Mouse (Mus musculus): ENCODE measurements around the gene Edn2. TPM values are rescaled to one million over a fixed set of nuclear protein-coding genes. Genes with fewer than 3 reads are reported as not detected.

The Edn2 gene
- polyA plus RNA-seq, 1 experiment from 2014 or later = 3.0 TPM

DNA sequence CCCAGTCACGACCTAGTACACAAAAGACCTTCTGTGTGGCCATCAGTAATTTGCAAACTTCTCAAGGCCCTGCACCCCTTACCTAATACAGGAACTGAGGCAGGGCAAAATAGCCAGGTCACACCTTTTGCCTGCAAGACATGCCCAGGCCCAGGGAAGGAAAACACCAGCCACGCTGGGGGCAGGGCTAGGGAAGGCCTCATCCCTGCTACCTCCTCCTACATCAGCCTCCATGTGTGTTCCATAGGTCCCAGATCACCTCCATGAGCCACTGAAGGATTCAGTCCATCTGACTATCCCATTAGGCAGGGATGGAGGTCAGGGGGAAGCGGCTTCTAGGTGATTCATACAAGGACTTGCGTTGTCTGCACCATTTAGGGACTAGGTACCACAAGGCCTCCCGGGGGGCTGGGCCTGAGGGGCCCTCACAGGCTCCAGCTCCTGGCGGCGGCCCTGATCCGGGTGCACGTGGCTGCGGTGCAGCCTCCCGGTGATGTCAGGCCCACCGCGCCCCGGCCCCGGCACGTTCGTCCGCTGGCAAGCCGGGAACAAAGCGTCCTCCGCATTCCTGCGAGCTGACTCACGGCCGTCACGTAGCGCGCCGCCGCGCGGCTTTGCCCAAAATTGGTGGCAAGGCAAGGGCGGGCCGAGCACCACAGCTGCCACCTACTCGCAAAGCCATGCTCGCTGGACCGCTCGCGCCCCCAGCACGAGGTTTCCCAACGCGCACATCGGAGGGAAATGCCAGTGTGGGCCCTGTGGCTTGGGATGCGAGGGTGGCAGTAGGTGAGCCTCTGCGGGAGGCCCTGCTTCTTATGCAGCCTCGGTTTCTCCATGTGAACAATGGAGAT, 12.5 kb upstream of the Edn2 start:
- 5% methylated on average over 45 of the region's 45 CpGs for WGBS
- H3K27me3 ChIP-seq (ENCODE audit: control insufficient read depth, insufficient read depth, low read length) = no peaks in the 10 kb centered on the region
- H3K27ac ChIP-seq (ENCODE audit: low read length) = peak overlapping the region; percentile 77
- H3K9ac ChIP-seq (replicated peaks; ENCODE audit: low read depth, low read length) = no peak overlapping the region
- H3K4me2 ChIP-seq (replicated peaks; ENCODE audit: low read depth, low read length) = peak overlapping the region; percentile 44
- peaks cover 6% of the 10 kb centered on the region; the same call in 1 of the 2 replicates for H3K4me1 ChIP-seq (ENCODE audit: control insufficient read depth, insufficient read depth, low read length)
- peak; percentile 89 for ATAC-seq (ENCODE audit: insufficient number of reproducible peaks, insufficient read depth, low FRiP score, low read depth)
- no peaks in the 10 kb centered on the region for H3K36me3 ChIP-seq (ENCODE audit: control insufficient read depth, insufficient read depth, low read length)
- no peaks in the 10 kb centered on the region for H3K9me3 ChIP-seq (ENCODE audit: control insufficient read depth, low read depth, low read length)
- peak overlapping the region; percentile 14 for H3K4me3 ChIP-seq (ENCODE audit: low read depth, low read length)

DNA sequence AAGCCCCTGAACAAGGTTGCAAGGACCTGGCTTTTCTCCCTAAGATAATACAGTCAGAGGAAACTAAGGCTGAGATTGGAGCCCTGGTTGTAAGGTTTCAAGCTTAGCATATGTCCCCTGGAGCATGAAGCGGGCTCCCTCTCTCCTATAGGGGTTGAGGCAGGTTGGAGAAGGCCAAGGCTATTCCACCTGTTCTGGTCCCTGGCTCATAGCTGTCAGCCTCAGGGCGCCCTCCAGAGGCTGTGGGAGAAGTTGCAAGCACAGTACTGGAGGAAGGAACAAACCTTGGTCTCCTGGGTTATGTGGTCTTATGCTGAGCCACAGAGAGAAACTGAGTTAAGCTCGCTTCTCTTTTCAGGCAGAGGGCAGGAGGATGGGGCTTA, 11.9 kb upstream of the Edn2 start:
- 44% methylated on average over 3 of the region's 3 CpGs for WGBS
- no peak for ATAC-seq (ENCODE audit: insufficient number of reproducible peaks, insufficient read depth, low FRiP score, low read depth)
- no peaks in the 10 kb centered on the region for H3K36me3 ChIP-seq (ENCODE audit: control insufficient read depth, insufficient read depth, low read length)
- H3K9me3 ChIP-seq (ENCODE audit: control insufficient read depth, low read depth, low read length) = no peaks in the 10 kb centered on the region
- no peak overlapping the region for H3K9ac ChIP-seq (replicated peaks; ENCODE audit: low read depth, low read length)
- H3K4me2 ChIP-seq (replicated peaks; ENCODE audit: low read depth, low read length) = peak overlapping the region; percentile 44
- peak overlapping the region; percentile 77 for H3K27ac ChIP-seq (ENCODE audit: low read length)
- peaks cover 6% of the 10 kb centered on the region; the same call in 1 of the 2 replicates for H3K4me1 ChIP-seq (ENCODE audit: control insufficient read depth, insufficient read depth, low read length)
- peak overlapping the region; percentile 14; the same call in 1 of the 2 replicates for H3K4me3 ChIP-seq (ENCODE audit: low read depth, low read length)
- H3K27me3 ChIP-seq (ENCODE audit: control insufficient read depth, insufficient read depth, low read length) = no peaks in the 10 kb centered on the region

DNA sequence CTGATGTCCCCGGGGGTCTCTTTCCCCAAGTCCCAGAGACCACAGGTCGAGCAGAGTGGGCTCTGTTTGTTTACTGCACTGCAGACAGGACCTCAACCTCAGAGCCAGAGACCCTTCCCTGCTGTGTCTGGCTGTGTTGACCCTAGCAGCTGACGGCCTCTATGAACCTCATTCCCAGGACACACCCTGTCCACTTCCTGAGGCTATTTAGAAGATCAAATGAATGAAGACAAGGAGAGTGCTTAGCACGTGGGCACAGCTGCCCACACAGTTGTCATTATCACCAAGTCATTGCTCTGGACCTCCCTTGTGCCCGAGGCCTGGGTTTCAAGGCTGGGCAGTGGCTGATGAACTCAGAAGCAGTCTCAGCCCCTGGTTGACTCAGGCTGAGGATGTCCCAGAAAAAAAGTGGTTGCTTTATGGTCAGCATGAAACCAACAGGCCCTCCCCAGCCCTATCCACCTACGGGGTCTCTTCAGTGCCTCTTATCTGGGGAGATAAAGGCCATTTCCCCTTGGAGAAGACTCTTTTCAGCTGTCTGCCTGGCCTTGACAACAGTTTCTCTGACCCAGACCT, 10.6 kb upstream of the Edn2 start:
- 59% methylated on average over 6 of the region's 6 CpGs for WGBS
- no peaks in the 10 kb centered on the region for H3K27me3 ChIP-seq (ENCODE audit: control insufficient read depth, insufficient read depth, low read length)
- no peak overlapping the region for H3K4me3 ChIP-seq (ENCODE audit: low read depth, low read length)
- no peak overlapping the region for H3K4me2 ChIP-seq (replicated peaks; ENCODE audit: low read depth, low read length)
- no peak for ATAC-seq (ENCODE audit: insufficient number of reproducible peaks, insufficient read depth, low FRiP score, low read depth)
- no peak overlapping the region for H3K9ac ChIP-seq (replicated peaks; ENCODE audit: low read depth, low read length)
- no peak overlapping the region for H3K27ac ChIP-seq (ENCODE audit: low read length)
- H3K4me1 ChIP-seq (ENCODE audit: control insufficient read depth, insufficient read depth, low read length) = peaks cover 6% of the 10 kb centered on the region; the same call in 1 of the 2 replicates
- no peaks in the 10 kb centered on the region for H3K36me3 ChIP-seq (ENCODE audit: control insufficient read depth, insufficient read depth, low read length)
- H3K9me3 ChIP-seq (ENCODE audit: control insufficient read depth, low read depth, low read length) = no peaks in the 10 kb centered on the region

GRCm38 (mm10) chr4:120151906-120152305, 9.1 kb upstream of the Edn2 start:
- H3K27ac ChIP-seq (ENCODE audit: low read length) = no peak overlapping the region
- peaks cover 6% of the 10 kb centered on the region; the same call in 1 of the 2 replicates for H3K4me1 ChIP-seq (ENCODE audit: control insufficient read depth, insufficient read depth, low read length)
- H3K9me3 ChIP-seq (ENCODE audit: control insufficient read depth, low read depth, low read length) = no peaks in the 10 kb centered on the region
- 61% methylated on average over 6 of the region's 6 CpGs for WGBS
- no peak for ATAC-seq (ENCODE audit: insufficient number of reproducible peaks, insufficient read depth, low FRiP score, low read depth)
- H3K4me2 ChIP-seq (replicated peaks; ENCODE audit: low read depth, low read length) = no peak overlapping the region
- no peaks in the 10 kb centered on the region for H3K27me3 ChIP-seq (ENCODE audit: control insufficient read depth, insufficient read depth, low read length)
- H3K9ac ChIP-seq (replicated peaks; ENCODE audit: low read depth, low read length) = no peak overlapping the region
- no peak overlapping the region for H3K4me3 ChIP-seq (ENCODE audit: low read depth, low read length)
- H3K36me3 ChIP-seq (ENCODE audit: control insufficient read depth, insufficient read depth, low read length) = no peaks in the 10 kb centered on the region

DNA sequence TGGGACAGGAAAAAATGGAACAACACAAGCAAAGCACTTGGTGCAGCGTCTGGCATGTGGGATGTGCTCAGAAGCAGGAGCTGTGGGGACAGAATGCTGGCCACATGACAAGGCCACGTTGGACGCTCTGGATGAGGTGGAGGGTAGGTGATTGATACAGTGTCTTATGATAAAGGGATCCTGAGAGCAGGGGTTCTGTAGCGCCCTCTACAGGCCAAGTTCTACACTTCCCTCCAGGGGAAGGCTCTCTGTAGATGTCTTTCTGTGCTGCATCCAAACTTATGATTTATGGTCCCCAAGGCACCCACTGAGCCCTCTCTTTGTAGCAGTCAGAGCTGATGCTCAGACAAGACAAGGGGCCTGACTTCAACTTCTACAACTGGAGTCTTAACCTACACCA, 8.4 kb upstream of the Edn2 start:
- WGBS = 67% methylated on average over 4 of the region's 4 CpGs
- ATAC-seq (ENCODE audit: insufficient number of reproducible peaks, insufficient read depth, low FRiP score, low read depth) = no peak
- no peaks in the 10 kb centered on the region for H3K27me3 ChIP-seq (ENCODE audit: control insufficient read depth, insufficient read depth, low read length)
- no peaks in the 10 kb centered on the region for H3K36me3 ChIP-seq (ENCODE audit: control insufficient read depth, insufficient read depth, low read length)
- H3K4me2 ChIP-seq (replicated peaks; ENCODE audit: low read depth, low read length) = no peak overlapping the region
- no peak overlapping the region for H3K9ac ChIP-seq (replicated peaks; ENCODE audit: low read depth, low read length)
- H3K4me3 ChIP-seq (ENCODE audit: low read depth, low read length) = no peak overlapping the region
- peaks cover 6% of the 10 kb centered on the region; the same call in 1 of the 2 replicates for H3K4me1 ChIP-seq (ENCODE audit: control insufficient read depth, insufficient read depth, low read length)
- no peak overlapping the region for H3K27ac ChIP-seq (ENCODE audit: low read length)
- H3K9me3 ChIP-seq (ENCODE audit: control insufficient read depth, low read depth, low read length) = no peaks in the 10 kb centered on the region

DNA sequence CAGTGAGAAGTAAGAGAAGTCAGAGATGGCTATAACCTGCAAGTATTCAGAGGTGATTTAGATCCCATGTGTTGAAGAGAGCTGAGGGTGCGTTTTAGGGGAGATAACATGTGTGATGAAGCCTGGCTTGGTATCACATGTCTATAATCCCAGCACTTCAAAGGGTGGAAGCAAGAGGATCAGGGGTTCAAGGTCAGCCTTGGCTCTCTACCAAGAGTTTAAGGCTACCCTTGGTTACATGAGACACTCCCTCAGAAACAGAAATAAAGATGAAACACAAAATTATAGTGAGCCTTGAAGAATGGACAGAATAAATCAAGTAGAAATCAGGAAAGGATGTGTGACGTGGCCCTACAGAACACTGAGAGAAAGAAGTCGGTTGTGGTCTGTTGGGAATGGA, 7.3 kb upstream of the Edn2 start:
- no peak overlapping the region for H3K4me2 ChIP-seq (replicated peaks; ENCODE audit: low read depth, low read length)
- no peaks in the 10 kb centered on the region; the same call in 1 of the 2 replicates for H3K4me1 ChIP-seq (ENCODE audit: control insufficient read depth, insufficient read depth, low read length)
- no peak overlapping the region for H3K4me3 ChIP-seq (ENCODE audit: low read depth, low read length)
- no peaks in the 10 kb centered on the region for H3K9me3 ChIP-seq (ENCODE audit: control insufficient read depth, low read depth, low read length)
- no peak overlapping the region for H3K9ac ChIP-seq (replicated peaks; ENCODE audit: low read depth, low read length)
- ATAC-seq (ENCODE audit: insufficient number of reproducible peaks, insufficient read depth, low FRiP score, low read depth) = no peak
- H3K27me3 ChIP-seq (ENCODE audit: control insufficient read depth, insufficient read depth, low read length) = no peaks in the 10 kb centered on the region
- no peak overlapping the region for H3K27ac ChIP-seq (ENCODE audit: low read length)
- no peaks in the 10 kb centered on the region for H3K36me3 ChIP-seq (ENCODE audit: control insufficient read depth, insufficient read depth, low read length)
- 85% methylated on average over 3 of the region's 3 CpGs for WGBS

DNA sequence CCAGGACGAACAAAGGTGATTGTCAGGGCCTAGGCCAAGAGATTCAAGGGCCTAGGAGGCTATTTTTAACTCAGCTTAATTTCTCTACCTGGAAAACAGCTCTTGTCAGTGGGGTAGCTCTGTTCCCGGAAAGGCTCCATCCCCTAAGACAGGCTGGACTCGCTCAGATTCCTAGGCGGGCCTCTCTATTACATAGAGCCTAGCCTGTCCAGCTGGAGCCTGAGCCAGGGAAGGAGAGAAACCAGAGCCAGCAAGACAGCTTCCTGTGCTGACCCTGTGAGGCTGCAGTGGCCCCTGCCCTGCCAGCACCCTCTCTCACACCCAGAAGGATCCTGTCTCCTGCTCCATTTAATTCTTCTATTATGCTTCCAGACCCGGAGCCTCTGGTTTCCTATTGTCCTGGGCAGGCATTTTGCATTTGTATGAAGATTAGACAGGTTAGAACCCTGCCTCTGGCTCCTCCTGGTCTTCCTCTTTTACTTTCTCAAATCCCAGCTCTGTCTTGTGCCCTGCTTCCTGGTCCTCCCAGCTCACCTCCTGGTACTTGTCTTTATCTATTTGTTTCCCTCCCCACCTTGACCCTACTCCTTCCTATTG, 2.2 kb upstream of the Edn2 start:
- Histone ChIP-seq H3K27me3 (ENCODE audit: control insufficient read depth, insufficient read depth, low read length) (no peaks in the 10 kb centered on the region), H3K4me3 (ENCODE audit: low read depth, low read length) (no peak overlapping the region), H3K9me3 (ENCODE audit: control insufficient read depth, low read depth, low read length) (no peaks in the 10 kb centered on the region), H3K4me1 (ENCODE audit: control insufficient read depth, insufficient read depth, low read length) (peaks cover 15% of the 10 kb centered on the region; the same call in 1 of the 2 replicates), H3K9ac (replicated peaks; ENCODE audit: low read depth, low read length) (no peak overlapping the region), H3K4me2 (replicated peaks; ENCODE audit: low read depth, low read length) (no peak overlapping the region), H3K27ac (ENCODE audit: low read length) (peak overlapping the region; percentile 27; the same call in 1 of the 2 replicates), H3K36me3 (ENCODE audit: control insufficient read depth, insufficient read depth, low read length) (no peaks in the 10 kb centered on the region)
- peak; percentile 39; the same call in 1 of the 2 replicates for ATAC-seq (ENCODE audit: insufficient number of reproducible peaks, insufficient read depth, low FRiP score, low read depth)
- WGBS = 36% methylated on average over 5 of the region's 5 CpGs

DNA sequence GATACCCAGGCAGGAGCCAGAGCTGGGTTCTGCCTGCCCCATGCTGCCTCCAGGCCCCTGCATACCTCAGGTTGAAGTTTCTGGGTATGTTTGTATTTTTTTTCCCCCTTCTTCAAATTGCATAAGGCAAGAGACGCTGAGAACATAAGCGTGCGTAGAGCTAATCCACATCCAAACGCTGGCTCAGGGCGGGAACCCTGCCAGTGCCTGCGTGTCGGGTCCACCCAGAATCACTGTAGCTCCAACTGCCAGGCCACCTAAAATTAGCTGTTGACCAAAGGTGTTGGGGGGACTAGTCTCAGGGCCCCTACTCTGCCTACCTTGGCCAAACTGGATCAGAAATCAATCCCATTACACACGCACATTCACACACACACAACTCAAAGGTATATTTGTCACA, 1.6 kb downstream of the Edn2 start:
- H3K27ac ChIP-seq (ENCODE audit: low read length) = peak overlapping the region; percentile 15; the same call in 1 of the 2 replicates
- H3K36me3 ChIP-seq (ENCODE audit: control insufficient read depth, insufficient read depth, low read length) = no peaks in the 10 kb centered on the region
- no peak overlapping the region for H3K9ac ChIP-seq (replicated peaks; ENCODE audit: low read depth, low read length)
- 63% methylated on average over 8 of the region's 8 CpGs for WGBS
- no peak overlapping the region for H3K4me3 ChIP-seq (ENCODE audit: low read depth, low read length)
- H3K27me3 ChIP-seq (ENCODE audit: control insufficient read depth, insufficient read depth, low read length) = no peaks in the 10 kb centered on the region
- ATAC-seq (ENCODE audit: insufficient number of reproducible peaks, insufficient read depth, low FRiP score, low read depth) = no peak
- H3K4me1 ChIP-seq (ENCODE audit: control insufficient read depth, insufficient read depth, low read length) = peaks cover 15% of the 10 kb centered on the region; the same call in 1 of the 2 replicates
- 0 out of 2 replicates have a peak overlapping the region, but pooled peaks have one; percentile 5 for H3K4me2 ChIP-seq (replicated peaks; ENCODE audit: low read depth, low read length)
- no peaks in the 10 kb centered on the region for H3K9me3 ChIP-seq (ENCODE audit: control insufficient read depth, low read depth, low read length)

Data from stomach, embryonic 14.5 days (tissue).